Mouse (Mus musculus): ENCODE data around the gene Dock1. TPM values are rescaled to one million over a fixed set of nuclear protein-coding genes. Genes with fewer than 3 reads are reported as not detected.
A peak's percentile ranks its signal among the peaks of the same experiment; 100 is the strongest.

Gene Dock1
- total RNA-seq, 1 experiment from 2014 or later, result 125 TPM

DNA sequence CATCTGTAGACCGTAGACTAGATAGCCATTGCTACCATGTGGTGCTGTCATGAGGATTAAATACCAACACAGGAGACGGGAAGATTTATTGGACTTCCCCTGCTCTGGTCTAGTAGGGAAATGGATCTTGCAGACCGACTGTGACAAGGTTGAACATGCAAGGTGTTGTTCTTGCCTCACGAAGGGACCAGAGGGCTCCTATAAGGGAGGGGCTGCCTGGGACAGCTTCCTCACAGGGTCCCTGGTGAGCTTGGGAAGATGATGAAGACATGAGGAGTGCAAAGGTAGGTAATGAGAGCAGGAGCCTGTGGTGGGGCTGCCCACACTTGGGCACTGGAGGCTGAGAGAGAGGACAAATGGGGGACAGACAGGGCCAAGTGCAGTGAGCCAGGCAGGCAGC is 25.0 kb downstream of the Dock1 start:
- DNase-seq, result no peak

DNA sequence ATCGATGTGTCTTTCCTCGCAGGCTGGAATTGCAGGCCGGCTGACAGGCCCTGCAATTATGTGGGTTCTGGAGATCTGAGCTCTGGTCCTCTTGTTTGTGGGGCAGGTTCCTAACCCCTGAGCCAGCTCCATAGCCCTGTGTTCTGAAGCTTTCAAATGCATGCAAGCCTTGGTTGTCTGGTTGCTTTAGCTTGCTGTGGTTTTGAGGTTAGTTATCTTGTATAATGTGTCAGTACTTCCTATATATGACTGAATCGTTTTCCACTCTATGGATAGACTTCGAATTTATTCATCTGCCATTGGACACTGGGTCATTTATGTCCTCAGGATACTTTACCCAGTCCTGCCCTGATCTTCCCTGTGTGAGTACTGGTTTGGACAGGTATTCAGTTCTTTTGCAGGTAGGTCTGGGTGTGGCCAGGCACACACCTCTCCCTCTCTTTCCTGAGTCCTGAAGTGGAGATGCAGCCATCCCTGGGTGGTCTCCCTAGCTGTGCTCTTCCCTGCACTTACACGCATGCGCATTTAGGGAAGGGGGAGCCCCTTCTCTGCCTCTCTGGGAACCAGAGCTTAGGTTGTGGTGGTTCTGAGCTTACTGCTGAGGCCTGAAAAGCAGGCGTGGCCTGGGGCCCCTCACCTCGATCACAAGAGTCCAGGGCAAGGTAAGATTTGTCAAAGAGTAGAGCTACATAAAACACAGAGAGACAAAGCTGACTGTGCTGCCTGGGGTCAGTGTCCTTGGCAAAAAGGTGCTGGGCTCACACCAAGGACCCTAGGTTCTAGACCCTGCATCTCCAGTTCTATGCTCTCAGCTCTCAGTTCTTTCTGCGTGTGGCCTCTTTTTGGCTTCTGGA is 25.9 kb downstream of the Dock1 start:
- no peak for DNase-seq

DNA sequence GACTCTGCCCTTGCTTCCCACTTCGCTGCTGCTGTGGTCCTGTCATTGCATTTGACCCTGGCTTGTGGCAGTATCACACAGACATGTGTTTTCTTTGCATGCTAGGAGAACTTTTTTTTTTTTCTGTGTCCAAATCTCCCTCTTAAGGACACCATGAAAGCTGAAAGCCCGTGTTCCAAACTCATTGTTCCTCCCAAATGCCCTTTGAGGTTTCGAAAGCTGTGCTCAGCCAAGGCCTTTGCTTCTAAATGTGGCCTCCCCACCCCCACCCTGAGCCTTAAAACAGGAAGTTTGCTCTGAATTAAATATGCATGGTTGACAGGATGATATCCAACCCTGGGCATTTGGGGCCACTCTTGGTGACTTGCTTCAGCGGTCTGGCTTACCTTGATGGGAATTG is 27.0 kb downstream of the Dock1 start:
- peak; percentile 48 for DNase-seq

DNA sequence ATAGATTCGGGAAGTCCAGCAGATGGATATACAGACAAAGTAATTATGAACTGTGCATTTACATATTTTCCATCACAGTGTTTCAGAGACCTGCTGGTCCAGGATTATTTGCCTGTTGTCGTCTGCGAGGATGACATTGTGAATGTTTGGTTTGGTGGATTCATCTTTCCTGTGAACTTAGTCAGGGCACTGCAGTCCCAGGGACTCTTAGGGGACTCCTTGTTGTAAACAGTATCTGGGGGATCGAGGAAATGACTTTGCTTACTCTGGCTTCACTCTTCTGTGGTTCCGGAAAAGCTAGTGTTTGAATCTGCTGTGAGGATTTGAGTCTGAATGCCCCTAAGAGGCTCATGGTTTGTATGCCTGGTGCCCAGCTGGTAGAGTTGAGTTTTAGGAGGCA is 27.8 kb downstream of the Dock1 start:
- DNase-seq, result no peak

DNA sequence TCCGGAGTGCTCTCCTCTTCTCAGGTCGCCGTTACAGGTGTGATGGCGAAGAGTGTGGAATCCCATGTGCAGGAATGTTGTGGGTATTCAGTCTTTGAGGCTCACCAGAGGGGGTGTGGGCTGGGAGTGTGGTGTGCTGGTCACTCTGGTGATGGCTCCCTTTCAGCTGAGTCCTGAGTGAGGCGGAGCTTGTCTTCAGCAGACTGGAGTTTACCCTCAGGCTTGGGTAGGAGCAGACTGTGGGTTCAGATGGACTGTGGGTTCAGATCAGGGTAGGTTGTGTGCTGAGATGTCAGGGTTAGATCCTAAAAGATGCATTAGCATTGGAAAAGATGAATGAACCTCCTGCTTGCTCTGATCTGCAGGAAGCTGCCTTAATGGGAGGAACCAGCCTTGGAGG is 29.5 kb downstream of the Dock1 start:
- no peak for DNase-seq

DNA sequence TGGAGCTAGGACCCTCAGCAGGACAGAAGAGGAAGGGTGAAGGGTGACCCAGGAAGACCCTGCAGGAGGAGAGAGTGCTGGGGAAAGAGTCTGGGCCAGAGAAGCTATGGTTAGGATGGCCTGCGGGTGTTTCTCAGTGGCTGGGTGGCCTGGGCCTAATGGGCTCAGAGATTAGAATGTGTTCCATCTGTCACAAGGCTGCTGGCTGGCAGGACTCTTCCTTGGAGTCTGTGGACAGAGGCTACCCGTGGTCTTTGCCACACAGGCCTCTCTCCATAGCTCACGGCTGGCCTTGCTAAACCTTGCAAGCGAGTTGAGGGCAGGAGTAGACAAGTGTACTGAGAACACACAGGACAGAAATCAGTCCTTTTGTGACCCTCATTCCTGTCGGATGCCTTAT is 32.0 kb downstream of the Dock1 start:
- DNase-seq, result no peak

DNA sequence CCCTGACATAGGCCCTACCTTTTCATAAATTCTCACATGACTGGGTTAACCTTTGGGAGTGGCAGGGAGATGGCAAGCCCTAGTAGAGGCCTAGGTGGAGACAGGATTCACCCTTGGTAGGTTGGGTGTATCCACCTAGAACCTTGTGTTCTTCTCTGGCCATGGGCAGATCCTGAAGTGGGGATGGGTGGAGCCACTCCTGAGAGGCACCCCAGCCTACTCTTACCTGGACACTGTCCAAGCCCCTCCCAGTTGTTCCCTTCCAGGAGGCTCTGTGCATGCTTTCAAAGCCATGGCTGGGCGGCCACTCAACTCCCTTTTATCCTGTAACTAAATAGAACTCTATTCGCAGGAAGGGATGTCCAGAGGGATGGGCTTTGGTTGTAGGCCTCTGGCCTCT is 33.2 kb downstream of the Dock1 start:
- peak; percentile 71 for DNase-seq

DNA sequence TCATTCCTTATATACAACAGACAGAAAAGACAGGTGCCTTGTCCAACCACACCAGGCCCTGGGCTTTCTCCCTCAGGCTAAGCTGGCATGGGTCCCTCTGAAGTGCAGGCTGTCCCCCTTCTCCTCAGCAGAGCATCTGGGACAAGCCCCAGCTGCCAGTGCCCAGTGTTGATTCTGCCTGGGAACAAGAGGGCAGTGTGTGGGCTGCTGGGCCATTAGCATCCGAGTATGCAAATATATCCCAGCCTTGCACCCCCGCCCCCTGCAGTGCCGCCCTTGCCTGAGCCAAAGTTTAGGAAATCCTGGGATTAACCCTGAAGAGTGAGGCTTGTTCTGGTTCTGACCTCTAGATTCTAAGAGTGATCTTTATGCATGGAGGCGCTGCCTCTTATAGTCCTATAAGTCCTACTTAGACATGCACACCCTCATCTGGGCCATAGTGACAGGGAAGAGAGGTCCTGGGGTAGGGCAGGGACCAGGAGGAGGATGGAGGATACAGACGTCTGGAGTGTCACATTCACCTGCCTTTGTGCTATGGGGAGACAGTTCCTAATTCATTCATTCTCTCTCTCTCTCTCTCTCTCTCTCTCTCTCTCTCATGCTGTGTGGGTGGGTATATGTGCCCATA is 38.9 kb downstream of the Dock1 start:
- peak; percentile 38 for DNase-seq

DNA sequence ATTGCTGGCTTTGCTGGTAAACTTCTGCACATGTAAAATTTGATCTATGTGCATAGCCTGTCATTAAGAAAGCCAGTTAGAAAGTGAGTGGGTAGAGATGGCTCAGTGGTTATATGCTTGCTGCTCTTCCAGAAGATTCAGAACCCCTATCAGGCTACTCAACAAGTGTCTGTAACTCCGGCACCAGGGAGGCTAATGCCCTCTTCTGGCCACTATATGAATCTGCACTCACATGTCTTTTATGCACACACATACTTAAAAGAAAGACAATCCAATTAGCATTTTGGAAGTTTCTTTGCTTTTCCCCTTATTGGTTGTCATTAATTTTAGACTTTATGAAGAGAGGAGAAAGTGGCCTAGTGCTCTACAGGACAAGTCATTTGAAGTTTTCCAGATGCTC is 41.1 kb downstream of the Dock1 start:
- no peak for DNase-seq

DNA sequence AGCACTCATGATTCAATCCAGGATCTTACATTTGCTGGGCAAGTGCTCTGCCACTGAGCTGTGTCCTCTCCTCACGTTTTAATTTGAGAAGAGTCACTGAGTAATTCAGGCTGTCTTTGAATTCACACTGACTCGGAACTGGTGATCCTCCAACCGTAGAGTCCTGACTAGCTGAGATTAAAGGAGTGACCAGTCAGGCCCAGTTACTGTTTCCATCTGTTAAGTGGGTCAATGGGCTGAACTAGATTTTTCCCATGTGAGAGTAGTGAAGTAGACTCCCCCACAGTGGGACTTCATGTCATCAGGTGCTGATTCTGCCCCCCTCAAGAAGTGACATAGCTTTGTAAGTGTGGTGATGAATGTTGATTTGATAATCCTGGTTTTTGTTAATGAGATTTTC is 49.0 kb downstream of the Dock1 start:
- no peak for DNase-seq

DNA sequence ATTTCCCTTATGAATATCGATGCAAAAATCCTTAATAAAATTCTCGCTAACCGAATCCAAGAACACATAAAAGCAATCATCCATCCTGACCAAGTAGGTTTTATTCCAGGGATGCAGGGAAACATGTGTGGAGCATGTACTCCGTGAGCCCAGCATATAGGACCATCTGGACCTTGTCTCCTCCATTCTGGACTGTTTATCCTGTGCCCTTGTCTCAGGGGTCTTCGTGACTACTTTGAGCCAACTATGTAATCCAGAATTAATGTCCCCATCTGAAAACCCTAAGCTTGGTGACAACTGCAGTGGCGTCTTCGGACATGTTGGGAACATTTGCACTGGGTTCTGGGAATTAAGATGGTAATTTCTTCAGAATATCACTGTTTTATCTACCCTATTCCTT is 51.9 kb downstream of the Dock1 start:
- DNase-seq, result no peak

DNA sequence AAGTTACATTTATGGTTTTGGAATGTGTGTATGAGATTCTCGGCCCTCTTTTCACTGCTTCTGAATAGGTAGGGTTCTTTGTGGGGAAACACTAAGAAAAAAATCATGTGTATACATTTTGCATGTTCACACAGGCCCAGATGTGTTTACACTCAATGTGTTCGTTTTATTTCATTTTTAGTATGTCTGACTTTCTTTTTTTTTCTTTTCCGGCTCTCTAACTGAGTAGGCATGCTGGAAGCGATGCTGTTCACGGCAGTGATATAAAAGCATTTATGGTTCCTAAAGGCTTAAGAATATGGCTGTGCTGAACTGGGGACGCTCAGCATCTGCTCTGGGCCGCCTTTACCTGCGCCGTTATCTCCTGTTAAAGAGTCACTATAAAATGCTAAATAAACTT is 52.5 kb downstream of the Dock1 start:
- DNase-seq, result no peak

DNA sequence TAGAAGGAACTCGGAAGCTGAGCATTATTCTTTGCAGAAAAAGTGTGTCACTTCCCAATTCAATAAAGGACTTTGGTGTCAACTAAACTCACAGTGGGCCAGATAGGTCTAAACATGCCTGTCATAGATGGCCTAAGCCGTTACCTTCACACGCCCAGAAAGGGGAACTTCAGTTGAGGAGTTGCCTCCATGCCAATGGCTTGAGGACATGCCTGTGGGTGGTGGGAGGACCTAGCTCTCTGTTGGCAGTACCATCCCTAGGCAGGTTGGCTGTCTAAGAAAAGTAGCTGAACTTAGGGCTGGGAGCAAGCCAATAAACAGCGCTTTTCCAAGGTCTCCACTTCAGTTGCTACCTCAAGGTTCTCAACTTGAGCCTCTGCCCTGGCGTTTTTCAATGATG is 53.1 kb downstream of the Dock1 start:
- DNase-seq, result peak; percentile 29

DNA sequence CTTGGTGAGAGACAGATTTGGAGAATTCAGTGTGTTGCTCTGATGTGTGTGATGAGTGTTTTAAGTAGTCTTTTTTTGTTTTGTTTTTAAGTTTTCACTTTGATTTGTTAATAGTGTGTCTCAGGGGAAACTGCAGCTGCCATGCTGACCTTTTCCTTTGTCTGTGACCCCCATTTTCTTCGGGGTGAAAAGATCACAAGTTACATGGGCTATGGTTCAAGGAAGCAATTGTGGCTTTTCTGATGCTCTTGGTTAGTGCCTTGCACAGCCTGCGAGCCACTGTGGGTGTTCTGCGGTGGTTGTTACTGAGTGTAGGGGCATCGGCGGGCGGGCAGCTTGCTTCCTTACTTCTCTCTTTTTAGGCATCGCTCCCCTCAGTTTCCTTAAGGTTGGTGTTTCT is 54.4 kb downstream of the Dock1 start:
- DNase-seq, result no peak

DNA sequence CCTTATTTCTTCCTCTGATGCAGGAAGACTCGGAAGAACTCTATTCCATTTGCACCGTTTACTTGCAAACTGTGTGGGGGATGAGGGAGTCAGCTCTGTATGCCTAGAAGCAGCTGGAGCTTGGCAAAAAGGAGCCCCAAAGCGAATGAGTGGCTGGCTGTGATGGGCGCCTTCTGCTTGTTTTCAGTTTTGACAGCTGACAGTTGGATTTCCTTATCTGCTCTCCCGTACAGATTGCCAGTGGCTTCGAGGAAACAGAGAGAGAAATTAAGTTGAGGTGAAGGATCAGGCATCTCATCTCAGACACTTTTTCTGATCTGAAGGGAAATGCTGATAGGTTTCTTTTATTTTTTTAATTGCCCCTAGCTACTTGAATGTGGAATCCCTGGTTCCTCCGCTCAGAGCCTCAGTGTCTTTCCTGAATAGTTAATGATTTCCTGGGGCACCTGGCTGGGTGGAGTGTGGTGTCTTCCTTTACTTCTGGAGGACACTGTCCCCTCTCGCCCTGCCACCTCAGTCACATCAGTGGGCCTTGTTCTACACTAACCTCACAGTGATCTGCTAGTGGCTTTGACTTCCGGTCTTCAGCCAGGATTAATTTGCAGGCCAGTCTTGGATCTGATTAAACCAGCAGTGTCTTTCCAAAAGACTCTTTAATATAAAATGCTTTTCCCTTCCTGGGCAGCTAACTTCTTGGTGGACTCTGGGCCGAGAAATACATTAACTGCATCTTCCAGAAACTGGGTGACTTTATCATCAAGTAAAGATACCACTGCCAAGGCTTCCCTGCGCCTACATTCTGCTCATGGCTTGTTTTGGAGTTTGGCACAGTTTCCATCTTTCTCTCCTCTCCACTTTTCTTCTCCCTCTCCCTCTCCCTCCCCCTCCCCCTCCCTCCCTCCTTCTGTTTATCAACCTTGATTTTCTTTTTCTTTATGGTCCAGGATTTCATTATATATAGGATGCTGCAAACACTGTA is 55.4 kb downstream of the Dock1 start:
- DNase-seq, result no peak

DNA sequence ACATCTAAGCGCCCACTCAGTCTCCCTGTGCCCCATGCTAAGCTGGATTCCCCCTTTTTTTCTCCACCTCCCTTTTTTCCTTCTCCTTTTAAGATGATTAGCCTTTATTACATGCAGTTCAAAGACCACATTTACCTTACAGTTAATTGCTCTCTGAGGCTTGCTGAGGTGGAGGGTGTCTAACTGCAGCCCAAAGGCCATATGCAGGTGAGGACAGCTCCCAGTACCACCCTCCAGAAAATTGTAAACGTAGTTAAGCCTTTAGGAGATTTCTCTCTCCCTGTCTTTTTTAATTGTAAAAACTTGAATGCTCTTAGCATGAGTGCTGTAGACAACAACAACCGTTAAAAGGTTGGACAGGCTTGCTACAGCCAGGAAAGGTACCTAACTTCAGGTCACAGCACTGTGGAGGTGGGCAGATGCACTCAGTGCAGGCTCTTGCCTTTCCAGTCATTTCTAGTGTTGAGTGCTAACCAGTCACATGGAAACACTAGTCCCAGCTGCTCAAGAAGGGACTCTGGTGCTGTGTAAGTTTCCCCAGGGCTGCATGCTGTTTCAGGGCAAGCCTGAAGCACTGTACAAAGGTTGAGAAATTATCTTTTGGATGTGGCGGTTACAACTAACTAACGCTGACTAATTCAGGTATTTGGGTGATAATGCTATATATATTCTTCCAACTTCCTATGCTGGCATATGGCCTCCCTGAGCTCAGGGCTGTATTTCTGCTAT is 56.2 kb downstream of the Dock1 start:
- no peak for DNase-seq

DNA sequence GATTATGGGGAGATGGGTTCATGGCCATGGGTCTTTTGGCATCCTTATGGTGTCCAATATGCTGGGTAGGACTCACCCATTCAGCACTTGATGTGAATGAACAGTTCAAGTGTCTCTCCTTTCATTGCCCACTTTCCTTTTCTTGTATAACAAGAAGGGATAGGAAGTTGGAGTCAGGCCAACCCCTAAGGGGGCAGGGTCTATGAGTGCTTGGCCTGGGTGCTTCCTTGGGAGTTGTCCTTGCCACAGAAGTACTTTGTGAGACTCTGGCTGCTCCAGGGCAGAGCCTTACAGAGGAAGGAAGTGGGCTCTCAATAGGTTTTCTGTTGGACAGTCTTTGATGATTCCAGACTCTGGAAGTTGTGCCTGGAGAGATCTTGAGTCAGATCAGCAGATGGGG is 58.9 kb downstream of the Dock1 start:
- no peak for DNase-seq

DNA sequence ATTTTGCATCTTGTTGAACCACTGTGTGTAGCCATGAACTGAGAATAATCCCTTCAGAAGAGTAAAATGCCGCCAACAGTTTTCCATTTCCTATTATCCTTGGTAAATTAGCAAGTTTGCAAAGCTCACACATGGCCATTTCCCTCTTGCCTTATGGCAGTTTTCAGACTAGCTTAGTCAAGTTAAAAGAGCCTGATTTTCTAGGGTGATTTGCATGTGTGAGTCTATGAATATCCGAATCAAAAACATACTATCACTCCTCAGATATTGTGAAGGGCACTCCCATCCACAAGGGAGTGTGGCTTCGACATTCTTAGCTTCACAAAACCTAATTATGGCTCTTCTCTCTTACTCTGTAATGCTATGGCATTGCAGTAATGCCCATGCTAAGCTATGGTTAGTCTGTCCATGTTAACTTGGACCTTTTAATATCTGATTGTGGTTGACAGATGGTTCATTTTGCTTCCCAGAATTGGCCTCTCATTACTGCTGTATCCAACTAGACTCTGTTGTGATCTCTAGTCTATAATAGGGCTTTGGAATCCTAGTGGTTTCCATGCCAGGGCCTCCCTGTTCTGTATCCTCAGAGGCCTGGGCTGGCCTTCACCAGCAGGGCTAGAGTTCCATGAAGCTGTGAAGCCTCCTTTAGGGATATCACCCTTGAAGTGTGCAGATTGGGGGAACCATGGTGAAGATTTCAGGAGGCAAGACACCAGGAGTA is 60.1 kb downstream of the Dock1 start:
- DNase-seq, result no peak

DNA sequence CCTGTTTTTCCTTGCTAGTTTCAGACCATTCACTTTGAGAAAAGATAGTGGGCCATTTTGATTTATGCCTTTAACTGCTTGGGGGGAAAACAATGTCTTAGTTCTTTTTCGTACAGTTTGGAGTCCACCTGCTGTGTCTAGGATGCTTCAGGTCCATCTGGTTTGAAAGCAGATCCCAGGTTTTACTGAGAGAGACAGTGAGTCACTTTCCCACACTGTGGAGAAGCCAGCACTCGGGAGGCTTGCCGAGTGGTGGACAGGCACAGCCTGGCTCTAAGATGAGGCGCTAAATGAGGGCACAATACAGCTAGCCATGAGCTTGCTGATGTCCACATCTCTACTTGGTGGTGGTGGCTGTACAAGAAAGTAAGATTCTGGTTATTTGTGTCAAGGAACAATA is 76.6 kb downstream of the Dock1 start:
- DNase-seq, result no peak

DNA sequence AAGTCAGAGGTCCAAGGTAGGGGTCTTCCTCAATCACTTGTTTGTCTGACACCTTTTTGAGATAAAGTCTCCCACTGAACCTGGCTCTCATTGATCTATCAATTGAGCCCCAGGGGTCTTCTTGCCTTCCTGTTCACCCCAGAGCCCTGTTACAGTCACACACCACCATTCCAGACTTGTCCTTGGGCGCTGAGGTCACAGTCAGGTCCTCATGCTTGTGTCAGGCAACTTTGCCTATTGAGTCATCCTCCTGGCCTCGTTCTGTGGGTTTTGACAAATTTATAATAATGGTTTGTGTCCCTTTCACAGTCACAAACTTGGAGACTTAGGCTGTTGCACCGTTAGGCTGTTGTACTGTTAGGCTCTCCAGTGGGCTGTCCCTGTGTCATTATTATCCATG is 77.9 kb downstream of the Dock1 start:
- peak; percentile 71 for DNase-seq

DNA sequence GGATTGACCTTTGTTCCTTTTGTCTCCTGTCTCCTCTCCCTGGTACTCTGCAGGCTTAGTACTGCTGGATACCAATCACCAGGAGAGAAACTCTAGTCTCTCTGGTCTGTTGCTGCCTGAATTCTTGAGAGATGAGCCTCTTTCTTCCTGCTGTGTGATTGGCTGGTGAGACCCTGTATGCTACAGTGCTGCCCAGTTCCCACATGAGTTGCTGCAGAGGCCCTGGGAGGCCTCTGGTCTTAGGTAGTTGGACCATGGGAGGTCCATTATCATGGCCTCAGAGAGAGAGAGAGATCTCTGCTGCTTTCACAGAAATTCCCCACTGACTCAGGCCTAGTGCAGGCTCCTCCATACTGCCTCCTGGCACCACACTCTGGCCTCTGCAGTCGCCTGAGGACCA is 79.2 kb downstream of the Dock1 start:
- DNase-seq, result no peak

DNA sequence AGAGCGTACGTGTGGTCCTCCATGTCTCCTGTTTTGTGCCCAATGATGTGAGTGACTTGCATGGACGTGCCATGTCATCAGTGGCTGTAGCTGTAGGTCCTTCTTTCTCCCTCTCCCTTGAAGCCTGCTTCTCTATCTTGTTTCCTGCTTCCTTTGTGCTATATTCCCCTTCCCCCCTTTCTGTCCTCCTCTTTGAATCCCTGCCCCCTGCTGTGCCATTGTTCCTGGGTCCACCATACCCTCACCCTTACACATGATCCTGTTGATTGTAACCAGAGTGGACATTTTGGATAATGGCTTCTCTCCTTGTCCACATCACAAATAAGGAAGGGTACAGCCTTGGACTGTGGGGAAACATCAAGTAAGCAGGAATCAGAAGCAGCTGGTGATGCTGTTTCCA is 81.0 kb downstream of the Dock1 start:
- DNase-seq, result no peak
